10 mouse cellular contexts compared by ENCODE assay signal in genomic region chr11:22813921-22814704, GRCm38 (mm10). TPM values are rescaled to one million over a fixed set of nuclear protein-coding genes. Genes with fewer than 3 reads are reported as not detected.
DNase-seq lines count a peak whose midpoint lies in the region; ATAC-seq lines count a peak whose summit lies in the region.
"Had no signal": no experiment of that assay in that cellular context is flagged by ENCODE, and none has a peak within 500 bp of the region (broad histone marks: within the 10 kb centered on the region; RNA-seq: fewer than 3 reads in every experiment).

No protein-coding gene starts in this region.

- no peaks in the 10 kb centered on the region for H3K9me3 ChIP-seq in embryonic facial prominence, embryonic 11.5 days (replicated peaks; ENCODE audit: control insufficient read depth, low read length)
- H3K9me3 ChIP-seq in embryonic facial prominence, embryonic 10.5 days = no peaks in the 10 kb centered on the region
- H3K9me3 ChIP-seq: hindbrain, embryonic 15.5 days; limb, embryonic 13.5 days had no signal

- no peak overlapping the region for H3K4me2 ChIP-seq in embryonic facial prominence, embryonic 11.5 days (ENCODE audit: low read depth, low read length)
- H3K4me2 ChIP-seq: hindbrain, embryonic 15.5 days; limb, embryonic 13.5 days had no signal

- no peaks in the 10 kb centered on the region for H3K36me3 ChIP-seq in embryonic facial prominence, embryonic 11.5 days (replicated peaks; ENCODE audit: control insufficient read depth, insufficient read depth, low read depth, low read length)
- no peaks in the 10 kb centered on the region for H3K36me3 ChIP-seq in embryonic facial prominence, embryonic 10.5 days (replicated peaks)
- H3K36me3 ChIP-seq: hindbrain, embryonic 15.5 days; limb, embryonic 13.5 days had no signal

- 71% methylated on average over 5 of the region's 5 CpGs for WGBS in embryonic facial prominence, embryonic 11.5 days
- WGBS in embryonic facial prominence, embryonic 10.5 days = 77% methylated on average over 5 of the region's 5 CpGs

- H3K4me3 ChIP-seq in embryonic facial prominence, embryonic 11.5 days (ENCODE audit: low read depth, low read length) = no peak overlapping the region
- no peak overlapping the region for H3K4me3 ChIP-seq in embryonic facial prominence, embryonic 10.5 days
- H3K4me3 ChIP-seq: hindbrain, embryonic 15.5 days; limb, embryonic 13.5 days had no signal

- no peak overlapping the region for H3K27ac ChIP-seq in embryonic facial prominence, embryonic 11.5 days (replicated peaks; ENCODE audit: low read depth, low read length)
- no peak overlapping the region for H3K27ac ChIP-seq in embryonic facial prominence, embryonic 10.5 days (replicated peaks)
- H3K27ac ChIP-seq: hindbrain, embryonic 15.5 days; limb, embryonic 13.5 days had no signal

- ATAC-seq in embryonic facial prominence, embryonic 11.5 days (replicated peaks; ENCODE audit: insufficient number of reproducible peaks, low FRiP score, low TSS enrichment, low read depth) = no peak

- DNase-seq in embryonic facial prominence, embryonic 11.5 days (ENCODE audit: low spot score) = peak; percentile 52
- no peak for DNase-seq in embryonic facial prominence, embryonic 10.5 days (ENCODE audit: low spot score)
- DNase-seq in thymus, postnatal 0 days (ENCODE audit: low spot score) = peak; percentile 45
- no peak for DNase-seq in thymus, postnatal 10 days (ENCODE audit: low spot score in 2 of 2)
- DNase-seq in lung, postnatal 36 days = peak; percentile 56
- no peak for DNase-seq in MN1 (ENCODE audit: low spot score)
- no peak for DNase-seq in kidney, postnatal 14 days
- DNase-seq in testis, postnatal 14 days (ENCODE audit: low spot score) = no peak

- H3K9ac ChIP-seq in embryonic facial prominence, embryonic 11.5 days (replicated peaks; ENCODE audit: low read length) = no peak overlapping the region
- H3K9ac ChIP-seq: hindbrain, embryonic 15.5 days; limb, embryonic 13.5 days had no signal

- no peaks in the 10 kb centered on the region for H3K4me1 ChIP-seq in embryonic facial prominence, embryonic 11.5 days (ENCODE audit: control insufficient read depth, insufficient read depth, low read length)
- H3K4me1 ChIP-seq in embryonic facial prominence, embryonic 10.5 days = peaks cover 10% of the 10 kb centered on the region; the same call in 1 of the 2 replicates
- H3K4me1 ChIP-seq: hindbrain, embryonic 15.5 days; limb, embryonic 13.5 days had no signal

- no peaks in the 10 kb centered on the region for H3K27me3 ChIP-seq in embryonic facial prominence, embryonic 11.5 days (ENCODE audit: control insufficient read depth, insufficient read depth, low read length)
- H3K27me3 ChIP-seq in embryonic facial prominence, embryonic 10.5 days (replicated peaks; ENCODE audit: low read depth, poor library complexity, severe bottlenecking) = no peaks in the 10 kb centered on the region
- H3K27me3 ChIP-seq: hindbrain, embryonic 15.5 days; limb, embryonic 13.5 days had no signal

RNA-seq across cellular contexts. Expression of gene B3gnt2, which starts 46.6 kb away (rescaled TPM):
- 2.7 and 3.9 TPM in 2 replicates for polyA plus RNA-seq in embryonic facial prominence, embryonic 11.5 days (2014; fragmentation: Nextera tagmentation; extraction: Ambion mirVana)
- 2.4 and 3.4 TPM in 2 replicates for polyA plus RNA-seq in embryonic facial prominence, embryonic 10.5 days (2016; fragmentation: Nextera tagmentation; extraction: Ambion mirVana)
- 25.5 and 26.1 TPM in 2 replicates for polyA plus RNA-seq in thymus, postnatal 0 days (2015; fragmentation: Nextera tagmentation; extraction: Ambion mirVana)

Comparison
In these comparisons a context has a peak if more than half of its experiments do, and no peak if none do; other contexts are left out.
1. DNase-seq: peak in embryonic facial prominence, embryonic 11.5 days (single experiment), thymus, postnatal 0 days (single experiment) and lung, postnatal 36 days (single experiment); none in embryonic facial prominence, embryonic 10.5 days (single experiment), thymus, postnatal 10 days (0 of 2), MN1 (single experiment), kidney, postnatal 14 days (single experiment) and testis, postnatal 14 days (single experiment).